Mouse (Mus musculus) kidney, adult 2 months (tissue): ENCODE results near the gene Gab1. TPM values are rescaled to one million over a fixed set of nuclear protein-coding genes. Genes with fewer than 3 reads are reported as not detected.

ENCODE experiments used
- DNase-seq: peaks from one replicate; pipeline ENCODE4 v3.0.0; 2021
- H3K27ac ChIP-seq: fragments of 200-500 bp; 2 replicates; pipeline ENCODE4 v1.5.1; 2012; ENCODE audit warnings: low read depth, low read length, control low read depth, inconsistent platforms; ENCODE audit not compliant: insufficient read depth
- H3K27me3 ChIP-seq: fragments of 200-500 bp; replicated peaks from 2 replicates; pipeline ENCODE4 v1.6.1; 2012; ENCODE audit warnings: mild to moderate bottlenecking, moderate library complexity, low read length, inconsistent platforms; ENCODE audit not compliant: control insufficient read depth, insufficient read depth
- H3K36me3 ChIP-seq: fragments of 200-500 bp; 2 replicates; pipeline ENCODE4 v1.6.1; 2012; ENCODE audit warnings: mild to moderate bottlenecking, moderate library complexity, low read length, inconsistent platforms; ENCODE audit not compliant: control insufficient read depth, insufficient read depth
- H3K4me1 ChIP-seq: fragments of 200-500 bp; 2 replicates; pipeline ENCODE4 v1.6.1; 2011; ENCODE audit warnings: low read length; ENCODE audit not compliant: control insufficient read depth, insufficient read depth
- H3K4me3 ChIP-seq: fragments of 200-500 bp; 2 replicates; pipeline ENCODE4 v1.5.1; 2011; ENCODE audit warnings: mild to moderate bottlenecking, low read depth, low read length, control low read depth; ENCODE audit not compliant: insufficient read depth
- CTCF ChIP-seq: fragments of 200-500 bp; conservative IDR thresholded peaks from 2 replicates; pipeline ENCODE4 v1.5.1; 2011; ENCODE audit warnings: low read depth, mild to moderate bottlenecking, control low read depth, low read length, moderate library complexity, mixed read lengths; ENCODE audit not compliant: insufficient read depth, insufficient read length
- POLR2A ChIP-seq: fragments of 200-500 bp; IDR thresholded peaks from one replicate; pipeline ENCODE4 v1.6.1; 2011; ENCODE audit warnings: low read depth, low read length, control low read depth
- WGBS: fragments of 180-500 bp; shearing (Covaris S2); methylation state at CpG from one replicate; pipeline ENCODE4 v1.1.7; 2018; 5-methylcytosine and 5-hydroxymethylcytosine counted together
- polyA plus RNA-seq: library from polyadenylated mRNA; depleted of rRNA; stranded (reverse); fragments of >200 nt; gene quantifications from 2 replicates; pipeline ENCODE4 v1.2.3, GENCODE M21; 2012; rRNA removed

The Gab1 gene
- polyA plus RNA-seq: 24.6 and 27.8 TPM in 2 replicates

GRCm38 (mm10) chr8:80880196-80881106 is at the start of gene Gab1:
Gab1 (minus strand) TSS chr8:80880519.
- WGBS: under 1% methylated on average over 70 of the region's 70 CpGs
- Histone ChIP-seq H3K27me3 (no peaks in the 10 kb centered on the region), H3K4me1 (peaks cover 14% of the 10 kb centered on the region), H3K27ac (peak within 1 kb of the TSS; percentile 99), H3K4me3 (peak within 1 kb of the TSS; percentile 99), H3K36me3 (no peaks in the 10 kb centered on the region)
- TF ChIP-seq POLR2A (no peak), CTCF (peak; percentile 46; the same call in 1 of the 2 replicates)
- DNase-seq: peak; percentile 95

- DNase-seq: no peak
- TF ChIP-seq CTCF (no peak), POLR2A (no peak)
- Histone ChIP-seq H3K27me3 (no peaks in the 10 kb centered on the region), H3K4me3 (no peak overlapping the region), H3K27ac (no peak overlapping the region), H3K36me3 (no peaks in the 10 kb centered on the region), H3K4me1 (no peaks in the 10 kb centered on the region)
Measured at GRCm38 (mm10) chr8:80928770-80929169, 48.5 kb upstream of the Gab1 start.

DNA sequence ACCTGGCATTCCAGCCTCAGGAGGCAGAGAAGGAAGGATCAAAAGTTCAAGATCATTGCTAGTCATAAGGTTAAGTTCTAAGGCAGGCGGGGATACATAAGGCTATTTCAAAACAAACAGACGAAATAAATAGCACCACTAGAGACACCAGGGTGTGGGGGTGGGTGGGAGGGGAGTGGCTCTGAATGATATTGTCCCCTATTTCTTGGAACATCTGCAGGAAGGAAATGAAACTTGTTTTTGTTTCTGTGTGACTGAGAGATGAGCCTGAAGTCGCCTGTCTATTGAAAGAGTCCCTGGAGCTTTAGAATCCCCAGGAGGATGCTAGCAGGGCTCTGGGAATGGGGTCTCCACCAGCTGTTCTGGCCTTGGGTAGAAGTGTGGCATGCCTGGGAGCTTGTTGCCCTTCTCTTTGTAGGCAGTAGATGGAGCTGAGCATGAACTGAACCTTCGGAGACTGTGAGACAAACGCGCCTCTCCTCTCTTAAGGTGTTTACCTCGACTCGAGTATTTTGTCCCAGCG is 43.5 kb upstream of the Gab1 start:
- TF ChIP-seq POLR2A (no peak), CTCF (no peak)
- WGBS: 68% methylated on average over 9 of the region's 9 CpGs
- peak; percentile 22 for DNase-seq
- Histone ChIP-seq H3K27me3 (no peaks in the 10 kb centered on the region), H3K27ac (no peak overlapping the region), H3K36me3 (no peaks in the 10 kb centered on the region), H3K4me3 (no peak overlapping the region), H3K4me1 (0 out of 2 replicates have a peak, but pooled peaks cover 2% of the 10 kb centered on the region)

DNA sequence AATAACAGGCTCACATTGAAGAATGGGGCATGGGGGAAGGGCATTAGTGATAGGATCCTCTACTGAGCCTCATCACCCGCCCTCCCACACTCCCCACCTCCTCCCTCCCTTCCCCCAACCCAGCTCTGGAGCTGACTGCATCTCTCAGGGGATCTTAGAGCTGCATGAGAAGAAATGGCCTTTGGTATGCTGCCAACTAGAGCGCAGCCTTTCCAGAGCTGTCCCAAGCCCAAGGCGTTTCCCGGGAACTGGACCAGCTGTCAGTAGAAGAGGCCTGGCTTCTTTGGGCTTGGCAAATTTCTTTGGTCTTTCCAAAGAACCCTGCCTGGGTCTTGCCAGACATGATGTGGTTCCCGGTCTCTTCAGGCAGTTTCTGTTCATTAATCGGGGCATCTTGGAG is 42.3 kb upstream of the Gab1 start:
- Histone ChIP-seq H3K27me3 (no peaks in the 10 kb centered on the region), H3K4me3 (no peak overlapping the region), H3K4me1 (0 out of 2 replicates have a peak, but pooled peaks cover 2% of the 10 kb centered on the region), H3K27ac (no peak overlapping the region), H3K36me3 (no peaks in the 10 kb centered on the region)
- 36% methylated on average over 6 of the region's 6 CpGs for WGBS
- TF ChIP-seq CTCF (no peak), POLR2A (no peak)
- peak; percentile 84 for DNase-seq

- 0 out of 2 replicates have a peak, but pooled peaks cover 2% of the 10 kb centered on the region for H3K4me1 ChIP-seq
- no peaks in the 10 kb centered on the region for H3K27me3 ChIP-seq
- no peak overlapping the region for H3K27ac ChIP-seq
- no peak for TF ChIP-seq CTCF
- no peak for TF ChIP-seq POLR2A
- H3K4me3 ChIP-seq: no peak overlapping the region
- no peaks in the 10 kb centered on the region for H3K36me3 ChIP-seq
- no peak for DNase-seq
- 90% methylated on average over 4 of the region's 4 CpGs for WGBS
Measured at GRCm38 (mm10) chr8:80919130-80919529, 38.8 kb upstream of the Gab1 start.

DNA sequence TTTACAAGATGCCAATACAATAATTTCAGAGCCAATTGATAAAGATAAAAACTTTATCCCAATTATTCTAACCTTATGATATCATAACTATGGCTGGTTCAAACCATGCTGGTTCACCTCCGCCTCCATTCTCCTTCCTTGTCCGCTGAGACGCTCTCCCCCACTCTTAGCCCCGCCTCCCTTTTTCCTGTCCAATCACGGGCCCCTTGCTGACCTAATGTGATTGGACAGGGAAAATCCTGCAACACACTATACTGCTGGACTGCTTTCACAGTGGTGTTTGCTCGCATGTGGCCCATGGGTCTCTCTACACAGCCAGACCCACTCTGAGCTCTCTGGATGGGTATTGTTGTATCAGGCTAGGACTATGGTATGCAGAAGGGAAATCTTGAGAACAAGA is 38.2 kb upstream of the Gab1 start:
- H3K36me3 ChIP-seq: no peaks in the 10 kb centered on the region
- no peak overlapping the region for H3K4me3 ChIP-seq
- 96% methylated on average over 6 of the region's 6 CpGs for WGBS
- DNase-seq: no peak
- TF ChIP-seq CTCF: no peak
- TF ChIP-seq POLR2A: no peak
- no peaks in the 10 kb centered on the region for H3K27me3 ChIP-seq
- no peak overlapping the region for H3K27ac ChIP-seq
- 0 out of 2 replicates have a peak, but pooled peaks cover under 1% of the 10 kb centered on the region for H3K4me1 ChIP-seq

- Histone ChIP-seq H3K4me3 (no peak overlapping the region), H3K27ac (no peak overlapping the region), H3K36me3 (no peaks in the 10 kb centered on the region), H3K27me3 (no peaks in the 10 kb centered on the region), H3K4me1 (no peaks in the 10 kb centered on the region)
- DNase-seq: peak; percentile 12
- TF ChIP-seq POLR2A (no peak), CTCF (no peak)
- 71% methylated on average over 11 of the region's 11 CpGs for WGBS
Measured at GRCm38 (mm10) chr8:80916463-80917235, 36.3 kb upstream of the Gab1 start.
